Mouse (Mus musculus): ENCODE measurements around the gene 4930407I10Rik. TPM values are rescaled to one million over a fixed set of nuclear protein-coding genes. Genes with fewer than 3 reads are reported as not detected.

Gene 4930407I10Rik
- total and polyA plus RNA-seq, 3 experiments: not detected

- TF ChIP-seq NELFE (IDR thresholded peaks at IDR 0.05; ENCODE audit: low read depth, low read length): no peak
- TF ChIP-seq RCOR1 (IDR thresholded peaks at IDR 0.05; ENCODE audit: low read depth, low read length): no peak
- TF ChIP-seq CHD1 (IDR thresholded peaks at IDR 0.05; ENCODE audit: low read depth, low read length): 0 out of 2 replicates have a peak, but pooled peaks have one; percentile 50
- peak; percentile 51; the same call in 1 of the 2 replicates for TF ChIP-seq SIN3A (IDR thresholded peaks at IDR 0.05; ENCODE audit: low read length)
- no peak for TF ChIP-seq ZMIZ1 (IDR thresholded peaks at IDR 0.05; ENCODE audit: low read depth, low read length)
- peak; percentile 20; the same call in 1 of the 2 replicates for TF ChIP-seq MXI1 (IDR thresholded peaks at IDR 0.05; ENCODE audit: low read depth, low read length)
- H3K79me2 ChIP-seq (ENCODE audit: control insufficient read depth, insufficient read depth, low read length, poor library complexity): peaks cover 43% of the 10 kb centered on the region
- peaks cover 7 to 31% of the 10 kb centered on the region in 2 experiments for H3K36me3 ChIP-seq (ENCODE audit: control insufficient read depth in 1 of 2, insufficient read depth in 2 of 2, low read length in 2 of 2)
- peak overlapping the region; percentile 88 for H3K9ac ChIP-seq (ENCODE audit: control insufficient read depth, low read depth, low read length, poor library complexity, severe bottlenecking)
- H3K27ac ChIP-seq (ENCODE audit: control insufficient read depth, low read depth, low read length): peak overlapping the region; percentile 25
- H3K4me1 ChIP-seq (ENCODE audit: control insufficient read depth in 1 of 2, insufficient read depth in 2 of 2, low read length in 2 of 2): peaks cover 8 to 26% of the 10 kb centered on the region in 2 experiments; a peak in 3 of 4 replicates
- H3K27me3 ChIP-seq (ENCODE audit: control insufficient read depth in 1 of 2, insufficient read depth in 2 of 2, low read length in 2 of 2): no peaks in the 10 kb centered on the region
- peak overlapping the region; percentile 72 to 99 for H3K4me3 ChIP-seq (ENCODE audit: control insufficient read depth in 1 of 2, insufficient read depth in 1 of 2, low read depth in 2 of 2, low read length in 2 of 2)
- DNase-seq (ENCODE audit: low read depth, low spot score): peak; percentile 62
- no peaks in the 10 kb centered on the region for H3K9me3 ChIP-seq (replicated peaks; ENCODE audit: insufficient read depth, low read length)
These were observed 43.4 kb upstream of the 4930407I10Rik start for GRCm38 (mm10) chr15:82015392-82016100.

- H3K27ac ChIP-seq (ENCODE audit: control insufficient read depth, low read depth, low read length): peak overlapping the region; percentile 59
- H3K9me3 ChIP-seq (replicated peaks; ENCODE audit: insufficient read depth, low read length): no peaks in the 10 kb centered on the region
- peaks cover 8 to 26% of the 10 kb centered on the region in 2 experiments; a peak in 3 of 4 replicates for H3K4me1 ChIP-seq (ENCODE audit: control insufficient read depth in 1 of 2, insufficient read depth in 2 of 2, low read length in 2 of 2)
- DNase-seq (ENCODE audit: low read depth, low spot score): peak; percentile 100
- H3K9ac ChIP-seq (ENCODE audit: control insufficient read depth, low read depth, low read length, poor library complexity, severe bottlenecking): peak overlapping the region; percentile 88
- H3K27me3 ChIP-seq (ENCODE audit: control insufficient read depth in 1 of 2, insufficient read depth in 2 of 2, low read length in 2 of 2): no peaks in the 10 kb centered on the region
- H3K79me2 ChIP-seq (ENCODE audit: control insufficient read depth, insufficient read depth, low read length, poor library complexity): peaks cover 41% of the 10 kb centered on the region
- H3K4me3 ChIP-seq (ENCODE audit: control insufficient read depth in 1 of 2, insufficient read depth in 1 of 2, low read depth in 2 of 2, low read length in 2 of 2): peak overlapping the region; percentile 81 to 99
- TF ChIP-seq TBP (IDR thresholded peaks at IDR 0.05; ENCODE audit: low read depth, low read length) (peak; percentile 81), NELFE (IDR thresholded peaks at IDR 0.05; ENCODE audit: low read depth, low read length) (peak; percentile 91), ELF1 (IDR thresholded peaks at IDR 0.05; ENCODE audit: low read depth, low read length) (peak; percentile 53), MEF2A (IDR thresholded peaks at IDR 0.05; ENCODE audit: extremely low read depth, insufficient replicate concordance, low read depth, low read length, poor library complexity, severe bottlenecking) (no peak), POLR2AphosphoS2 (IDR thresholded peaks at IDR 0.05; ENCODE audit: low read length) (peak; percentile 93), MXI1 (IDR thresholded peaks at IDR 0.05; ENCODE audit: low read depth, low read length) (peak; percentile 92), KAT2A (conservative IDR thresholded peaks at IDR 0.05; ENCODE audit: low read depth, low read length) (no peak), SMC3 (IDR thresholded peaks at IDR 0.05; ENCODE audit: low read depth, low read length) (no peak), ZC3H11A (IDR thresholded peaks at IDR 0.05; ENCODE audit: low read depth, low read length) (no peak), CHD2 (IDR thresholded peaks at IDR 0.05; ENCODE audit: low read length) (no peak), ZMIZ1 (IDR thresholded peaks at IDR 0.05; ENCODE audit: low read depth, low read length) (peak; percentile 93), MYC (IDR thresholded peaks at IDR 0.05; ENCODE audit: low read depth, low read length) (peak; percentile 93), USF1 (IDR thresholded peaks at IDR 0.05; ENCODE audit: low read depth, low read length) (peak; percentile 28), USF2 (IDR thresholded peaks at IDR 0.05; ENCODE audit: borderline replicate concordance in 1 of 2, insufficient read depth in 1 of 2, low read depth in 1 of 2, low read length in 2 of 2) (no peak), HCFC1 (IDR thresholded peaks at IDR 0.05; ENCODE audit: low read depth, low read length) (peak; percentile 50), CTCF (IDR thresholded peaks at IDR 0.05 in 2 of 3, conservative IDR thresholded peaks at IDR 0.05 in 1 of 3; ENCODE audit: control insufficient read depth in 1 of 3, insufficient read depth in 1 of 3, low read depth in 2 of 3, low read length in 3 of 3, poor library complexity in 1 of 3, severe bottlenecking in 1 of 3) (peak in 1 of 3 experiments; percentile 1; a peak in 1 of 6 replicates), NRF1 (IDR thresholded peaks at IDR 0.05; ENCODE audit: insufficient read depth, low read depth, low read length, poor library complexity, severe bottlenecking) (peak; percentile 70), POLR2AphosphoS5 (IDR thresholded peaks at IDR 0.05; ENCODE audit: borderline replicate concordance, low read depth, low read length) (no peak), RAD21 (IDR thresholded peaks at IDR 0.05; ENCODE audit: low read depth, low read length) (no peak), GATA1 (IDR thresholded peaks at IDR 0.05; ENCODE audit: low read depth, low read length) (peak; percentile 54), ETS1 (IDR thresholded peaks at IDR 0.05; ENCODE audit: low read depth, low read length) (peak; percentile 60; the same call in 1 of the 2 replicates), E2F4 (IDR thresholded peaks at IDR 0.05; ENCODE audit: borderline replicate concordance, low read depth, low read length) (peak; percentile 69; the same call in 1 of the 2 replicates), POLR2A (IDR thresholded peaks at IDR 0.05; ENCODE audit: control insufficient read depth in 1 of 2, insufficient read depth in 1 of 2, low read depth in 1 of 2, low read length in 2 of 2, poor library complexity in 1 of 2) (peak; percentile 88 to 96), TCF12 (IDR thresholded peaks at IDR 0.05; ENCODE audit: low read depth, low read length) (peak; percentile 55), MAX (IDR thresholded peaks at IDR 0.05; ENCODE audit: low read length) (peak; percentile 76; the same call in 1 of the 2 replicates)
- H3K36me3 ChIP-seq (ENCODE audit: control insufficient read depth in 1 of 2, insufficient read depth in 2 of 2, low read length in 2 of 2): peaks cover 9 to 31% of the 10 kb centered on the region in 2 experiments
These were observed 42.7 kb upstream of the 4930407I10Rik start for GRCm38 (mm10) chr15:82016101-82016808.

Measured in MEL (cell line).